Mouse (Mus musculus): Measurements from ENCODE around the gene Zfp771. TPM values are rescaled to one million over a fixed set of nuclear protein-coding genes. Genes with fewer than 3 reads are reported as not detected.

The Zfp771 gene
- total RNA-seq, 2 experiments from 2014 or later: 56.7 to 67.0 TPM

- DNase-seq (ENCODE audit: low spot score in 2 of 2): no peak
Observed at GRCm38 (mm10) chr7:127281114-127281513, 37.0 kb downstream of the Zfp771 start.

- no peak for DNase-seq (ENCODE audit: low spot score in 2 of 2)
Observed at GRCm38 (mm10) chr7:127282190-127282589, 38.1 kb downstream of the Zfp771 start.

GRCm38 (mm10) chr7:127285154-127285553 is 41.1 kb downstream of the Zfp771 start:
- DNase-seq (ENCODE audit: low spot score in 2 of 2): no peak

- DNase-seq (ENCODE audit: low spot score in 2 of 2): no peak
Observed at GRCm38 (mm10) chr7:127287940-127288339, 43.9 kb downstream of the Zfp771 start.

- DNase-seq (ENCODE audit: low spot score in 2 of 2): no peak
Observed at GRCm38 (mm10) chr7:127289306-127289705, 45.2 kb downstream of the Zfp771 start.

- no peak for DNase-seq (ENCODE audit: low spot score in 2 of 2)
Observed at GRCm38 (mm10) chr7:127290142-127290541, 46.1 kb downstream of the Zfp771 start.

GRCm38 (mm10) chr7:127296098-127296497 is 52.0 kb downstream of the Zfp771 start, which contains the start of gene Itgal:
TSS of gene Itgal (plus strand) at chr7:127296260.
- DNase-seq (ENCODE audit: low spot score in 2 of 2): no peak

- no peak for DNase-seq (ENCODE audit: low spot score in 2 of 2)
Observed at GRCm38 (mm10) chr7:127296786-127297555, 52.9 kb downstream of the Zfp771 start.

GRCm38 (mm10) chr7:127297586-127298193 is 53.6 kb downstream of the Zfp771 start:
- no peak for DNase-seq (ENCODE audit: low spot score in 2 of 2)

Other genes starting within 250 kb of the Zfp771 start
- gene Mvp, start 229.7 kb upstream of the Zfp771 start, total RNA-seq (2021): 1 to 10 TPM; 5.6 to 6.2 TPM
- gene Pagr1b, start 227.8 kb upstream of the Zfp771 start, total RNA-seq (2021): under 1 TPM in 1 of 2 experiments, not detected in 1; 0.62 TPM
- 10 to 100 TPM; 24.9 to 34.2 TPM for gene Pagr1a, start 226.9 kb upstream of the Zfp771 start, total RNA-seq (2021)
- 10 to 100 TPM; 33.4 to 34.8 TPM for gene Gm42742, start 223.2 kb upstream of the Zfp771 start, total RNA-seq (2021)
- 100 to 1,000 TPM; 146 to 184 TPM for gene Prrt2, start 223.1 kb upstream of the Zfp771 start, total RNA-seq (2021)
- 100 to 1,000 TPM; 283 to 292 TPM for gene Maz, start 217.2 kb upstream of the Zfp771 start, total RNA-seq (2021)
- gene Kif22, start 201.8 kb upstream of the Zfp771 start, total RNA-seq (2021): 10 to 100 TPM; 12.6 to 16.5 TPM
- not detected for gene Zg16, start 156.9 kb upstream of the Zfp771 start, total RNA-seq (2021)
- gene AI467606, start 152.9 kb upstream of the Zfp771 start, total RNA-seq (2021): 1 to 10 TPM; 1.3 to 1.4 TPM
- gene Qprt, start 122.0 kb upstream of the Zfp771 start, total RNA-seq (2021): under 1 TPM; 0.20 to 0.57 TPM
- gene Spn, start 106.5 kb upstream of the Zfp771 start, total RNA-seq (2021): under 1 TPM; 0.33 to 0.55 TPM
- gene Cd2bp2, start 48.2 kb upstream of the Zfp771 start, total RNA-seq (2021): 10 to 100 TPM; 70.5 to 75.5 TPM
- 10 to 100 TPM; 84.6 to 95.4 TPM for gene Tbc1d10b, start 35.8 kb upstream of the Zfp771 start, total RNA-seq (2021)
- 1 to 10 TPM; 1.3 to 3.3 TPM for gene Mylpf, start 35.4 kb upstream of the Zfp771 start, total RNA-seq (2021)
- gene Zfp553, start 11.2 kb upstream of the Zfp771 start, total RNA-seq (2021): 10 to 100 TPM; 19.3 to 19.6 TPM
- 1 to 10 TPM; 5.5 to 5.9 TPM for gene Sept1, start 11.1 kb upstream of the Zfp771 start, total RNA-seq (2021)
- 10 to 100 TPM; 36.0 to 37.1 TPM for gene Dctpp1, start 16.4 kb downstream of the Zfp771 start, total RNA-seq (2021)
- gene Sephs2, start 29.8 kb downstream of the Zfp771 start, total RNA-seq (2021): 10 to 100 TPM; 45.7 to 49.4 TPM
- under 1 TPM; 0.51 to 0.89 TPM for gene Itgal, start 52.0 kb downstream of the Zfp771 start, total RNA-seq (2021)
- 10 to 100 TPM; 11.9 to 13.5 TPM for gene Zfp768, start 101.3 kb downstream of the Zfp771 start, total RNA-seq (2021)
- 1 to 10 TPM; 7.3 to 7.5 TPM for gene Zfp747, start 131.8 kb downstream of the Zfp771 start, total RNA-seq (2021)
- gene 9130019O22Rik, start 142.9 kb downstream of the Zfp771 start, total RNA-seq (2021): 1 to 10 TPM; 3.3 TPM
- gene E430018J23Rik, start 149.4 kb downstream of the Zfp771 start, total RNA-seq (2021): 1 to 10 TPM; 5.4 to 6.4 TPM
- gene Zfp764, start 162.5 kb downstream of the Zfp771 start, total RNA-seq (2021): 1 to 10 TPM; 4.1 to 4.4 TPM
- 10 to 100 TPM; 10.0 to 11.7 TPM for gene Zfp688, start 177.8 kb downstream of the Zfp771 start, total RNA-seq (2021)
- gene Zfp689, start 204.9 kb downstream of the Zfp771 start, total RNA-seq (2021): 1 to 10 TPM; 7.5 to 7.7 TPM
- gene Prr14, start 215.3 kb downstream of the Zfp771 start, total RNA-seq (2021): 10 to 100 TPM; 31.6 to 34.8 TPM
- 10 to 100 TPM; 60.0 to 63.1 TPM for gene Fbrs, start 234.9 kb downstream of the Zfp771 start, total RNA-seq (2021)

All from layer of hippocampus, postnatal 10 days (tissue).